Mouse (Mus musculus): ENCODE results near the gene Oasl2.
"Not testable (repeated sequence)": the region's sequence is repeated elsewhere in the genome, so short reads cannot be mapped to it uniquely, and the experiment has no call there.

Oasl2 gene

DNA sequence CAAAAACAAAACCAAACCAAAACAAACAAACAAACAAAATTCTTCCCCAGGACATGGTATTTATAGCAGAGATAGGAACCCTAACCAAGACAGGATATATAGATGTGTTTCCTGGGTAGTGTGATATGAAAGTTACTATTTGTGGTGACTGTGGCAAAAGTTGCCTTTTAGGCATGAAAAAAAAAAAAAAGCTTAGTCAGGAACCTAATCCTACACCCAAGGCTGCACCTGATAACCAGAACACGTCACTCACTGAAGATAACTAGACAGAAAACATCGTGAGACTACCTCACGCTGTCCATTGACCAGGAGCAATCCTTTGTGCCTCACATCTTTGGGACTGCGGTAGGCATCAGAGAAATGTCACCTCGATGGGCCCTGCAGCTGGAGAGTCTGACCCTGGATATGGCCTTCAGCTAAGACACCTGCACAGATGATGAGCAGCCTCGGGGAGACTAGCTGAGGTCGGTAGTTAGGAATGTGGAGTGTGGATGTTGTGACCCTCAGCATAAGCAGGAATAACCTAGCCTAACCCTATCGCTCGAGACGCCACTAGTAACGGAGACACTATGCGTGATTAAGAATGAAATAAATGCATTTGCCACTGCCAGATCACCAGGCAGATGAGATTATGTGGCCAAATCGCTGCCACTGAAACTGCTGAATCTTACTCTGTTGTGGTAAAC is at the start of gene Oasl2:
Oasl2 (plus strand) TSS at position 249 of the 686 bp plus-strand sequence.
- no peak for DNase-seq (ENCODE audit: low read depth, low spot score)

DNA sequence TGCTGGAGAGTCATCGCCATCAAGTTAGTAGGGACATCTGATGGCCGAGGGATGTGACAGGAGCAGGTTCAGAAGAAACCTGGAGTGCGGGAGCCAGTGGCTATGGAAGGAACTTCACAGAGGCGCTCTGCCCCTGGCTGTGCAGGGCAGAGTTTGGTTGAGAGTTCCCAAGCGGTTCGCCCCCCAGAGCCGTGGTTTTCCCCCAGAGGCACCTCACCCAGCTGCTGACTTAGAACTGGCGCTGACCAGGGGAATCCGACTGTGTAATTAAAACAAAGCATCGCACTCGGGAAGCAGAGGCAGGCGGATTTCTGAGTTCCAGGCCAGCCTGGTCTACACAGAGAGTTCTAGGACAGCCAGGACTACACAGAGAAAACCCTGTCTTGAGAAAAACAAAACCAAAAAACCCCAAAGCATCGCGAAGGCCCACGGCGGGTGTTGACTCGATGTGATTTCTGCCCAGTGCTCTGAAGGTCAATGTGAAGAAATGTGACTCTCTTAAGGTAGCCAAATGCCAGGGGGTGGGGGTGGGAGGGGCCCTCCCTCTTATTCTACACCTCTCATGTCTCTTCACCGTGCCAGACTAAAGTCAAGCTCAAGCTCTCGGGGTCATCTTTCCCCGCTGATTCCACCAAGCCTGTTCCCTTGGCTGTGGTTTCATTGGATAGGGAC is 45.0 kb upstream of the Oasl2 start:
- DNase-seq (ENCODE audit: low read depth, low spot score) = no peak

DNA sequence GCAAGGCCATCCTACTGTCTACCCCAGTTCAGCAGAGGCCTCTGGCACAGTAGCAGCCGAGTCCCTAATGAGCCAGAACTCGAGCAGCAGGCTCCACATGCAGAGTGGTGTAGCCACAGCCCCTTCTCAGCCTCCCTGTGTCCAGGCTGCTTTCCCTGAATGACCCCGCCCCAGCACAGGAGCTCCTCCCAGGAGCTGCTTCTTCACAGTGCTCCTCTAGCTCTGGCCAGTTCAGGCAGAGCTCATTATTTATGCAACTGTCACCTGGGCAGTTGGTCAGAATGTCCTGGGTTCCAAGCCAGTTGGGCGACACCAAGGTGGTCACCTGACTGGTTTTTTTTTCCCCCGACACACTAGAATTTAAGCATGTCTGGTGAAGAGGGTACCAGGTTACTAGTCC is 43.4 kb upstream of the Oasl2 start, which contains the start of gene 4930519G04Rik:
4930519G04Rik (plus strand) TSS at position 301 of the 400 bp plus-strand sequence.
- DNase-seq (ENCODE audit: low read depth, low spot score) = not testable (repeated sequence)

DNA sequence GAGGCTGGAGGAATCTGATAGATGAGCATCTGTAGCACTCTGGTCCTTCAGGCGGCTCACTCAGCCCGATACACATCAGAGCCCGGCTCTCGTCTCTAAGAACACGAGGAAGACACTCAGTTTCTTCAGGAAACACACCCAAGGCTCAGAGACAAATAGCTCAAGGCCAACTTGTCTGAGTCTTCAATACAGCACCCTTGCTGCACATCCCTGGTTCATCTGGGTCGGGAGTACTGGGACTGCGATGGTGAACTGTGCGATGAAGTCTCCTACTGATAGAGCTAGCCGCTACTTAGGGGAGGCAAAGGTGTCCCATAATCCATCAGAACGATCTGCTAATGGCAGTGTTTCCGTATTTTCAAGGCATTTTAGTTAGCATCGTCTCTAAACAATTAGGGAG is 38.2 kb upstream of the Oasl2 start, which contains the start of gene Gm9936:
Gm9936 (minus strand) TSS at position 101 of the 400 bp plus-strand sequence.
- DNase-seq (ENCODE audit: low read depth, low spot score) = no peak

DNA sequence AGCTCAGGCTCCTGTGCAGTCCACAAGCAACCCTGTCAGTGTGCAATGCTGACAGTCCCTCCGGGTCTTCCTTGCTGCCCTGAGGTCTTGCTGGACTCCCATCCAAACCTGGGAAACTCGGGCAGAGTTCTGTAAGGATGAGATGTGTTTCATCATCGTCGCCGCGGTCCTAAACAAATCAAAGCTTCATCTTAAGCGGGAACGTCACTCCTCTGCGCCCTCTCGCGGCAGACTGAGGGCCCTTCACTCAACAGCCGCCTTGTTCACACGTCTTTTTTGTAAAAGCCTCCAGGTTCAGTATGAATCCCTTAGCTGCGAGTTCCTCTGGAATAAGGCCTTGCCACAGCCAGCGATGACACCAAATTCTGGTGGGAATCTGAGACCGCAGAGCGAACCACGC is 37.5 kb upstream of the Oasl2 start:
- peak; percentile 64 for DNase-seq (ENCODE audit: low read depth, low spot score)

DNA sequence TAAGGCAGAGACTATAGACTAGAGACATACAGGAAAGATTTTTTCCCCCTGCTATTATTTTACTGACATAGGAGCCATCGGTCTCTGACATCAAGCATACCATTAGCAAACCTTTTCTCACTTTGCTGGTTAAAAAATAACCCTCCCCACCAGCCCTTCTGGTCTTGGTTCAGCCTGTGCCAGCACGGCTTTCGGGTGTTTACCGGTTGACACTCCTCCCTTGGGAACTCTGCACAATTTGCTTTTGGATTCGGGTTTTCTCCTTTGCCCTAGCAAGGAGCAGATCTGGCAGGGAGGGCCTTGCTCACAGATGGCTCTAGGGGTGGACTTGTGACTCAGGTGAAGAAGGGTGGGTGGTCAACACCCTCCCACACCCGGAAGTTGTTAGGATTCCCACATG is 35.0 kb upstream of the Oasl2 start:
- no peak for DNase-seq (ENCODE audit: low read depth, low spot score)

- no peak for DNase-seq (ENCODE audit: low read depth, low spot score)
These were observed 31.9 kb upstream of the Oasl2 start for GRCm38 (mm10) chr5:114864813-114865212.

DNA sequence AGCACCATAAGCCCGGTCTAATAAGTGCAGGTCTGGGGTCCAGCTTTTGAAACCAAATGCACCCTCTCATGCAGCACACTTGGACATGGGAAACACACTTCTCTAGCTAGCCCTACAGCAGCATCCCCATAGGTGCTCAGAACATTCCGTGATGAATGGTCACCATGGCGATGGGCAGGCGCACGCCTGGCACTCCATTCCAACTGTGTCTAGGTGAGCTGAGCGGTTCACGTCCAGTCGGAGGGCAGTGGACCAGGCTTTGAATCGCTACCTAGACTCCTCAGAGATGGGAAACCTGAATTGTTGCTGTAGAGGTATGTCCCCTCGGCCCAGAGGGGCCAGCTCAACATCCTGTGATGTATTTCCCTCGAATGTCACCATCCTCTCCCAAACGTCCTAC is 31.5 kb upstream of the Oasl2 start:
- DNase-seq (ENCODE audit: low read depth, low spot score) = no peak

DNA sequence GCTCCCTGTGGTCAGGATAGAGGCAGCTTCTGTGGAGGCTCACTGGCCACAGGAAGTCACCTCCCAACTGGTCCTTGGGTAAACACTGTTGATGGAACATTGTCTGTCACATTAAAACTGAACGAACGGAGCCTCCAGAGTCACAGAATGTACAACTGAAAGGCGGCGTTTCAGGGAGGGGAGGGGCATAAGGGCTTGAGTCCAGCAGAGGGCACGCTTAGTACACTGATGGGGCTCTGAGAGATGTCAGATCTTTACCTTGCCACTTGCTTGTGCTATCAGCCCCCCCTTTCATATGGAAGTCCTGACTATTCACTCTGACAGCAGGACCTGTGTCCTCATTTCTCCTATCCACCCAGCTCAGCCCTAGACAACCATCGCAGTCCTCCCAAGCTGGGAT is 20.9 kb upstream of the Oasl2 start:
- DNase-seq (ENCODE audit: low read depth, low spot score) = no peak

DNA sequence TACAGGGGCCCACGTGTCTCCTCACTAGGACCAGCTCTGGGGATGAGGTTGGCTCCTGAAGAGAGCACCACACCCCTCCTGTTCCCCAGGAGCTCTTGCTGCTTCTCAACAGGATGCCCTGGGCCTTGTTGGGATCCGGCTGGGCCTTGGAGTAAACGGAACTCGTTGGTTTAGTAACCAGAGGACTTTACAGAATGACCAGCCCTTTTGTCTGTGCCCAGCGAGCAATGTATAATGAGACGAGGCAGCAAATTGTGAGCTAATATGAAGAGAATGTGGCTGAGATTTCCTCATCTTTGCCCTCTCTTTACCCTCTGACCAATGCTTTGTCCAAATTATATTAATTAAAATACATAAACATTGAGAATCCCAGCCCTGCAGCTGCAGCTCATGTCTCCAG is 20.4 kb upstream of the Oasl2 start:
- DNase-seq (ENCODE audit: low read depth, low spot score) = no peak

DNA sequence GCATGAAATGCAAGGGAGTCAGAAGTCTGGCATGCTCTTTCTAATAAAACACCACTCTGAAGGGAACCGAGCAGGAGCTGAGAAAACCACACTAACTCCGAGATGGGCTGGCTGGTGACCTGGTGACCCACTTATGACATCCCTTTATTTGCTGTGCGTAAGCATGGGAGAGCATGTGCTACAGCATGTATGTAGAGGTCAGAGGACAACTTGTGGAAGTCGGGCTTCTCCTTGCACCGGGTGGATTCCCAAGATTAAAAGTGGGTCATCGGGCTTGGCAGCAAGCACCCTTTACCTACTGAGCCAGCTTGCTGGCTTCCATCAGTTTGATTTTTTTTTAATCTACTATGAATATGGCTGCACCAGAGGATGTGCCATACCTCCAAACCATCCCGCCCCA is 19.2 kb upstream of the Oasl2 start:
- no peak for DNase-seq (ENCODE audit: low read depth, low spot score)

- DNase-seq (ENCODE audit: low read depth, low spot score) = no peak
These were observed 17.3 kb upstream of the Oasl2 start for GRCm38 (mm10) chr5:114879399-114879798.

- not testable (repeated sequence) for DNase-seq (ENCODE audit: low read depth, low spot score)
These were observed 14.4 kb upstream of the Oasl2 start for GRCm38 (mm10) chr5:114882319-114882718.

DNA sequence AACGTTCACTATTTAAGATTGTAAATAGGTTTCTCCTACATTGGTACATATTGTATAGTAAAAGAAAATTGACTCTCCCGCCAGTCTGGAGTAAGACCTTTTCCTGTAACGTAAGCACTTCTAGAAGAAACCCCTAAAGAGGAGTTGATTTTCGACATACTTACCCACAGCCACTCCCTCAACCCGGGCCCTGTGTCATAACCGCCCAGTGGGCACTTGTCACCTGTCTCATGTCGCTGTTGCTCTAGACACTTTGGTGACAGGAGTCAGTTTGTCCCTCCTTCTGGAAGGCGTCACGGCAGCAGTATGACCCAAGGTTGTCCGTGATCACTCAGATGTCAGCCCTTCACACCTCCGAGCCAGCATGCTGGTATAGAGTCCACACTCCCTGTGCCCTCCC is 13.7 kb upstream of the Oasl2 start:
- DNase-seq (ENCODE audit: low read depth, low spot score) = no peak

- no peak for DNase-seq (ENCODE audit: low read depth, low spot score)
These were observed 9.9 kb upstream of the Oasl2 start for GRCm38 (mm10) chr5:114886801-114887200.

GRCm38 (mm10) chr5:114888995-114889394 is 7.7 kb upstream of the Oasl2 start:
- DNase-seq (ENCODE audit: low read depth, low spot score) = no peak

DNA sequence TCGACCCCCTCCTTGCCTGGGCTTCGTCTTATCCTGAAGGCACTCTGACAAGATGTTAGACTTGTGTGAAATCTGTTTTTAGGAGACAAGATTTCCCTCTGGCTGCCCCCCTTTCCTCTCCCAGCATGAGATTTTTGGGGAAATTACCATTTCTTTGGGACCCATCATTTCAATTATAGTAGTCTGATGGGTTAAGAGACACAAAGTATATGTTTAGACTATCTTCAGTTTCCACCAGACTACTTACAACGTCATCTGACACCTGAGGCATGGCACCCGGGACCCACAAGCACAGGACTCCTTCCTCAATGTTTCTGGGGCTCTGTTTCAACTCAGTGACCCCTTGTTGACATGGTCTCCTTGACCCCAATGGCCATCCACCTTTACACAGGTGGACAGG is 1.2 kb upstream of the Oasl2 start:
- DNase-seq (ENCODE audit: low read depth, low spot score) = no peak

GRCm38 (mm10) chr5:114897374-114897793 is 648 bp downstream of the Oasl2 start:
- DNase-seq (ENCODE audit: low read depth, low spot score) = no peak

GRCm38 (mm10) chr5:114898857-114899256 is 2.1 kb downstream of the Oasl2 start:
- no peak for DNase-seq (ENCODE audit: low read depth, low spot score)

GRCm38 (mm10) chr5:114902413-114902812 is 5.7 kb downstream of the Oasl2 start:
- no peak for DNase-seq (ENCODE audit: low read depth, low spot score)

DNA sequence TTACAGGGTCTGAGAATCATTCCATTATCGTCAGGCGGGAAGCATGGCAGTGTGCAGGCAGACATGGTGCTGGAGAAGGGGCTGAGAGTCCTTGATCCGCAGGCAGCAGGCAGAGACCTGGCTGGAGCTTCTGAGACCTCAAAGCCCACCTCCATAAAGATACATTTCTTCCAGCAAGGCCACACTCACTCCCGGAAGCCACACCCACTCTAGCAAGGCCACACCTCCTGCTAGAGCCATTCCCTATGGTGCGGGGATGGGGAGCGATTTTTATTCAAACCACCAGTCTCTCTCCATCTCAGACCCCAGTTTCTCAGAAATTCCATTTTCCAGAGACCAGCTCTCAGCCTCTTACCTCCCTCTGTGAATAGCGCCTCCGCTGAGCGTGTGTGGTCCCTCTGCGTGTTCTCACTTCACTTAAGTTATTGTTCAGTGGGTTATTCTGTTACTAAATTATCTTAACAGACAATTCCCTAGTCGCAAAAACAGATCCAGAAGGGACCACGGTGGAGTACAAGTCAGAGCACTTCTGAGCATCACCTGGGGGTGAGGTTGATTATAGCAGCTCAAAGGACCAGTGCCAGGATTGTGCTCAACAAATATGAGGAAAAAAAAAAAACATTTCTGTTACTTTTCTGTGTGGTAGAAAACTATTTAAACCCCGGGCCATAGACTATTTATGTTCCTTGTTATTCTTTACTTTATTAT is 12.0 kb downstream of the Oasl2 start:
- no peak for DNase-seq (ENCODE audit: low read depth, low spot score)

GRCm38 (mm10) chr5:114913686-114914085 is 16.9 kb downstream of the Oasl2 start:
- no peak for DNase-seq (ENCODE audit: low read depth, low spot score)

DNA sequence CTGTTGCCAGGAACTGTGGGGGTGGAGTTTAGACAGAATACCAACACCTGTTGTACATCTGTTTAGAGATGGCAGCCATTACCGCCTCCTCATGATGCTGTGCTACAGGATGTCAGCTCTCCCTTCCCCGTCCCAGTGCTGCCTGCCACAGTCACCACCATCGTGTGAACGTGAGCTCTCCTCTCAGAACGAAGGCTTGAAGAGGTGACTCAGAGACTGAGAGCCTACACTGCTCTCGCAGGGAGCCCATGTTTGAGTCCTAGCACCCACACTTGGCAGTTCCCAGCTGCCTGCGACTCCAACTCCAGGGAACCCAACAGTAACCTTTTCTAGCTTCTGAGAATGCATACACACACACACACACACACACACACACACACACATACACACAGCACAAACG is 18.1 kb downstream of the Oasl2 start:
- DNase-seq (ENCODE audit: low read depth, low spot score) = no peak

Data from telencephalon, adult 2 months (tissue).